Mouse (Mus musculus): ENCODE measurements at regions not wholly inside any gene's neighbourhood (a gene's known extent, or its start where the extent isn't known, plus 50 kb on each side); places are given as distances from the start of the nearest gene placed in this dataset.

GRCm38 (mm10) chr5:116654486-116655420 is 63.1 kb upstream of the Srrm4 start:
- TF ChIP-seq CTCF (IDR thresholded peaks at IDR 0.05) (no peak), EP300 (IDR thresholded peaks at IDR 0.05) (no peak)

Measured in lung, postnatal 0 days (tissue).